Mouse (Mus musculus) megakaryocyte, embryonic 14.5 days (primary cell): ENCODE measurements around the gene Pla2g2f.

ENCODE experiments used
- FLI1 ChIP-seq: IDR thresholded peaks from 2 replicates; pipeline ENCODE4 v1.6.1; 2012; ENCODE audit warnings: low read length, inconsistent platforms, mixed read lengths
- GATA1 ChIP-seq: IDR thresholded peaks from 3 replicates; pipeline ENCODE4 v1.6.1; 2012; ENCODE audit warnings: mixed read lengths, low read length, inconsistent platforms, borderline replicate concordance

DNA sequence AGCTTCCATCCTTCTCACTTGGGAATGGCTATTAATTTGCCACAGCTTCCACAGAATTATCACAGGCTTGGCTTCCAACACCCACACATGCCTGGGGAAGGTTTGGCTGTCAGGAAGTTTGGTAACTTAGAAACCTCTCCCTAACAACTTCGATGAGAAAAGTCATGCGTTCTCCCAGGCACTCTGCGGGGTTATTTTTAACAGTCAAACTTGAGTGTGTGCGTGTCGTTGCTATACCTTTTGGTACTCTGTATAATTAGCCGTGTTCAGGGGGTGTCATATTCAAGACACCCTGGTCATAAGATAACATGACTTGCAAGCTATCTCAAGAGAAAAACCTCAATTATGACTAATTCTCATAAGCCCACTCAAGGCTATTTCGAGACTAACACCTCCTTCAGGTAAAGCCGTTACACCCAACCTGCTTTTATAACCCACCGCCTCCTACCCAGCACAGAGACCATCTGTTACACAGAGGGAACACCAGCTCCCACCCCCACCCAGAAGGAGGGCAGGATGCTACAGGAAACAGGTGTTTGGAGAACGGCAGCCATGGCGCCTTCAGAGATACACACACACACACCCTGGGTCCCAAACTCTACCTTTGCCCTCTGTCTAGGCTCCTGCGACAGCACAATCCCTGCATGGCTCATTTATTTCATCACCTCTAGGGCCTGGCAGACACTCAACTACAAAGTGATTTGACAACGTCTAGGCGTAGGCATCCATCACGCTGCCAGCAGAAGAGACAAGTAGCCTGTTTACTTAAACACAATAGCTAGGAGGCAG lies 33.7 kb downstream of the Pla2g2f start:
- TF ChIP-seq GATA1 (no peak), FLI1 (no peak)
